Mouse (Mus musculus) megakaryocyte, adult 5-6 weeks (primary cell): ENCODE data around the gene Prkar1b. TPM values are rescaled to one million over a fixed set of nuclear protein-coding genes. Genes with fewer than 3 reads are reported as not detected.

ENCODE experiments used
- ATAC-seq: 2 replicates; pipeline ENCODE4 v1.8.0; 2016; ENCODE audit warnings: mild to moderate bottlenecking, inconsistent platforms; ENCODE audit not compliant: poor library complexity, severe bottlenecking
- total RNA-seq, 2 experiments: library from RNA; stranded (forward) in 1 of 2; stranded (reverse) in 1 of 2; fragments of 153-499, 151-499 nt in 1 of 2; fragments of 221-1000, 200-1000 nt in 1 of 2; gene quantifications; 2 replicates each; pipeline versions ENCODE4 v1.2.3 to v1.2.4; 2015 to 2017

Gene Prkar1b
- total RNA-seq (2015) (0.27 and 0.60 TPM in 2 replicates), total RNA-seq (2017) (0.04 and 0.48 TPM in 2 replicates)

DNA sequence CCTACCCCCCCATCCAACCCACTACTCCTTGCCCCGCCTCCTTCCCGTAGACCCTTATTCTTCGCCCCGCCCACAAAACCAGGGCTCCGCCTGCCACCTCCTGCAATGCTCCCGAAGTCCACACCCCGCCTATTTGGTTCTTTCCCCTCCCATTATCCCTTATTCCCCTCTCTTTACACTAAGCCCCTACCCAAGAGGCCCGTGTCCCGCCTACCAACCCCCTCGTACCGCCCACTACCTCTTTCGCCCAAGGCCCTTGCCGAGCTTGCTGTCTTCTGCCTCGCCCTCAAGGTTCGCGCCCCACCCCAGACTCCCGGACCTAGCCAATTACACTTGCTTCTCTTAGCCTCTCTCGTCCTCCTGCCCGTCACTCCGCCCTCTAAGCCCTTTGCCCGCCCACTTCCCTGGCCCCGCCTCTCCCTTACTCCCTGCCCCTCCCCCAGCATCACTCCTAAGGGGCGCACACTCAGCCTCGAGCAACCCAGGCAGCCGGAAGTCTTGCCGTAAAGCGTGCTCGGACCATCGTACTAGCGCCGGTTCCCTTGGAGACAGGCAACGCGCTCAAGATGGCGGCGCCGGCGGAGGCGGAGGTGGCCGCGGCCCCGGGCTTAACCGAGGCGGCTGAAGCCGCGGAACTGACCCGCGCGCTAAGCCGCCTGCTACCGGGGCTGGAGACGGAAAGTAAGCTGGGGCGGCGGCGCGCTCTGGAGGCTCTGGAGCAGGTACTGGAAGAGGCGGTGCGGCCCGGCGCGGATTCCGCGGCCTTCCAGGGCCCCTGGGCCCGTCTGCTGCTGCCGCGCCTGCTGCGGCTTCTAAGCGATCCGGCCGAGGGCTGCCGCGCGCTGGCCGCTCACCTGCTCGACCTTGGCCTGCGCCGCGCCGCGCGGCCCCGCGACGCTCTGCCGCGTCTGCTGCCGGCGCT is at the start of gene Prkar1b, which contains the start of gene Dnaaf5:
Gene Prkar1b, minus strand, starts transcription at position 321 of the 922 bp plus-strand sequence.
Gene Dnaaf5, plus strand, starts transcription at position 543 of the 922 bp plus-strand sequence.
- peak; percentile 94 for ATAC-seq

DNA sequence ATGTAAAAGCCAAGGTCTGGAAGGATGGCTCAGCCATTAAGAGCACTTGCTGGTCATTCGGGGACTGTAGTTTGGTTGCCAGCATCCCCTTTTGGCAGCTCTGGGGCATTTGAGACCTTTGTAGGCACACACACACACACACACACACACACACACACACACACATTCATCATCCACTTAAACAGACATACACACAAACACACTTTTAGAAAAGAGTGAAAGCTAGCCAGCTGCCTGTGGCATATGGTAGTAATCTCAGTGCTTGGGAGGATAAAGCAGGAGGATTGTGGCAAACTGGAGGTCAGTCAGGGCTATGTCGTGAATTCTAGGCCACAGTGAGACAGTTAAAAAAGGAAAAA is 49.8 kb upstream of the Prkar1b start:
- ATAC-seq, result no peak

DNA sequence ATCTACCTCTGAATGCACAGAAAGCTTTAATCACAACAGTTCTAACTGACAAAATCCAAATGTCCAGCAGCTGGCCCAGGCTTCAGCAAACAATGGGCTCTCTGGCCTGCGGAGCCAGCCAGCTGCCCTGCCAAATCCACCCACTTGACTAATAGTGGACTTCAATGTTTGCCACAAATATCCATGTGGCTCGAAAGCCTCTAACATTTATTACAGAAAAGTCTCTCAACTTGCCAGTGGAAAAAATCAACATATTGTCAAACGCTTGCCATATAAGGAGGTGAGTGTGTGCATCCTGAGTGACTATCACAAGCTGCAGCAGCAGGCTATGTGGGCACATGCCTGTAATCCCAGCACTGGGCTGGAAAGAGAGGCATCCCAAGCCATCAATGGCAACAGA is 49.0 kb upstream of the Prkar1b start:
- ATAC-seq, result no peak

DNA sequence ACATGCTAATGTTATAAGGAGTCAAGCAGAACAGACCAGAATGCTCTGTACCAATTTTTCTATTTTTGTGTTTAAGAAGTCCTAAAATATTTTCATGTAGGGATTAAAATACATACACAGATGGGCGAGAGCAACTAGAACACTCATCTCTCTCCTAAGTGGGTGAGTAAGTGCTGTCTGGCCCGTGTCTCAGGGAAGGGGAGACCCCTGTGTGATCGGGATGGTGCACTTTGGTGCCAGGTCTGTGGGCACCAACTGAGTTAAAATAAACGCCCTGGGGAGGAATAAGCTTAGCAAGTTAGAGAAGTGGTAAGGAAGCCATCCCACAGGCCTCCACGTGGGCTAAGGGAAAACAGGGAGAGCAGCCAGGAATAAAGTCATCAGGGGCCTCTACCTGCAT is 41.2 kb upstream of the Prkar1b start:
- no peak for ATAC-seq

DNA sequence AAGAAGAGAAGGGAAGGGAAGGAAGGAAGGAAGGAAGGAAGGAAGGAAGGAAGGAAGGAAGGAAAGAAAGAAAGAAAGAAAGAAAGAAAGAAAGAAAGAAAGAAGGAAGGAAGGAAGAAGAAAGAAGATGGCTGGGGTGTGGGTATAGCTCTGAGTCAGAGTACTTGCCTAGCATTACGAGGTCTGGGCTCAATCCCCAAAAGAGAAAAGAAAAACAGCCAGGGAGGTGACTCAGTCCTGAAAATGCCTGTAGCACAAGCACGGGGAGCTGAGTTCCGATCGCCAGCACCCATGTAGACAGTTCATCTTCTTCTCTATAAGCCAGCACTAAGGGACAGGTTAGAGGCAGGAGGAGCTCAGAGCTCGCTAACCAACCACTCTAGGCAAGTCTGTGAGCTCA is 39.9 kb upstream of the Prkar1b start:
- no peak for ATAC-seq

DNA sequence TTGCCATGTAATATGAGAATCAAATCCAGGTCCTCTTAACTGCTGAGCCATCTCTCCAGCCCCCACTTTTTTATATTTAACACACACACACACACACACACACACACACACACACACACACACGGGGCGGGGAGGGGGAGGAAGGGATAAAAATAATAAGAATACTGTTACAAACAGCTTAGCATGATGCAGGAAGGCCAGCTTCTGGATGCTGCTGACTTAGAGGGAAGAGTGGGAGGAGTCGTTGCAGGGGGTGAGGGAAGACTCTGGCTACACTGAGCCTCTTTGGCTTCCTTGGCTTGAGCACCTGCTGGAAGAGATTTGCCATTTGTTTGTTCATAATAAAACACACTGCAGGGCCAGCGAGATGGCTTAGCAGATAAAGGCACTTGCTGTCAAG is 35.1 kb upstream of the Prkar1b start:
- no peak for ATAC-seq

DNA sequence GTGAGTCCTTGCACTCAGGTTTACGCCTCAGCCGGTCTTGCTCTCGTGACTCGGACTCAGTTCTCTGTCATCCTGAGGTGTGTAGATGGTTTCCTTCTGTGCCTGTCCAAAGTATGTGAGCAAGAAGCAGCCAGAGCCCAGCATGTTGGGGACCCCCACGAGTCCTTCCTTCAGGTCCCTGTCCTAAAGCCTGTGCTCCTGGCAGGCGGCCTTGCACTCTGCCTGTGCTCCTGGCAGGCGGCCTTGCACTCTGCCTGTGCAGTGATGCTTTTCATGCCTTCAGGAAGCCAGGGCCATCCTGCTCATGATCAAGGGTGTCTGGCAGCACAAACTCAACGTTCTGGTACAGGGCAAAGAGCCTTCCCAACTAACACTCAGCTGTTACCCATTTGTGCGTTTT is 33.8 kb upstream of the Prkar1b start:
- no peak for ATAC-seq

DNA sequence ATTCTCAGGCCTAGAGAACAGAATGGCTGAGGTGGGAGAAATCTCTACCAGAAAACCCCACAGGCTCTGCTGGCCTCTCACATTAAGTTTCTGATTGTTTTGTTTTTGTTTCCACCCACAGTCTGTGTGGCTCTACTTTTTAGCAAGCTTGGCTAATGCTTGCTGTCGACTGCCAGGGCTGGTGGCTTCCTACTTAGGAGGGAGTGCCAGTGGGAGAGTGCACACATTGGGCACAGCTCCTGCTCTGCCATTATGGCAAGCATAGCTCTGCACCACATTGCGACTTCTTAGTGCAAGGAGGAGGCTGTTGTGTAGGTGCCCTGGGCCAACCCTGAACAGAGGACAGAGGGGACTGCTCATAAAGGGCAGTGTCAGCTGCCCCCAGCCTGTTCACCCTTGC is 33.3 kb upstream of the Prkar1b start:
- ATAC-seq, result no peak

DNA sequence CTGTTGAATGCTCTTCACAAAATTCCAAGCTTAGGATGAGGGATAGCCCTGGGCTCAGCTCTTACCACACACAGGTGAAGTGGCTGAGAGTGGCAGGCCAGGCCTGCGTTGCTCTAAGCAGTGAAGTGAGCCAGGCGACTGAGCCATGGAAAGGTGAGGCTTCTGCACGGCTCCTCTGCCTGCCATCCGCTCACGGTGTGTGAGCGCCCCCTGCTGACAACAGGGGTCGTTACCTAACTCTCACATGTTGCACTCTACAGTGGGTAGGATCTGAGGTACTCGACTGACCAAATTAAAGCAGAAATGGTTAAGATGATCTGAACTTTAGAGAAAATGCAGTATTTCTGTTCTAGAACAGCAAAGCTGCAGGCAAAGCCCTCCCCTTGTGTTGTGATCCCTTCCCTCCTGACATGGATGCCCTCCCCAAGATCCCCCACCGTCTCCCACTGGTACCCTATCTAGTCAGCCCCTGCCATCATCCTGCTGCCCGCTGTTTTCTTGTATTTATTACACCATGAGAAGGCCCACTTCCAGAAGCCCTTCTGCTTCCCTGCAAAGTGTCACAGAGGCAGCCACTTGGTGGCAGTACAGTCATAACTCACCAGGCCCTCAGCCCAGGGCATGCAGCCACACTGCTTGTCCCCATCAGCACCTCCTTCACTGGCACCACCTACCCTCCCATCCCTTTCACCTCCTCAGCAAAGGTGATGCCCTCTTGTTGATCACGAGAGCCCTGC is 29.3 kb upstream of the Prkar1b start:
- peak; percentile 96 for ATAC-seq

DNA sequence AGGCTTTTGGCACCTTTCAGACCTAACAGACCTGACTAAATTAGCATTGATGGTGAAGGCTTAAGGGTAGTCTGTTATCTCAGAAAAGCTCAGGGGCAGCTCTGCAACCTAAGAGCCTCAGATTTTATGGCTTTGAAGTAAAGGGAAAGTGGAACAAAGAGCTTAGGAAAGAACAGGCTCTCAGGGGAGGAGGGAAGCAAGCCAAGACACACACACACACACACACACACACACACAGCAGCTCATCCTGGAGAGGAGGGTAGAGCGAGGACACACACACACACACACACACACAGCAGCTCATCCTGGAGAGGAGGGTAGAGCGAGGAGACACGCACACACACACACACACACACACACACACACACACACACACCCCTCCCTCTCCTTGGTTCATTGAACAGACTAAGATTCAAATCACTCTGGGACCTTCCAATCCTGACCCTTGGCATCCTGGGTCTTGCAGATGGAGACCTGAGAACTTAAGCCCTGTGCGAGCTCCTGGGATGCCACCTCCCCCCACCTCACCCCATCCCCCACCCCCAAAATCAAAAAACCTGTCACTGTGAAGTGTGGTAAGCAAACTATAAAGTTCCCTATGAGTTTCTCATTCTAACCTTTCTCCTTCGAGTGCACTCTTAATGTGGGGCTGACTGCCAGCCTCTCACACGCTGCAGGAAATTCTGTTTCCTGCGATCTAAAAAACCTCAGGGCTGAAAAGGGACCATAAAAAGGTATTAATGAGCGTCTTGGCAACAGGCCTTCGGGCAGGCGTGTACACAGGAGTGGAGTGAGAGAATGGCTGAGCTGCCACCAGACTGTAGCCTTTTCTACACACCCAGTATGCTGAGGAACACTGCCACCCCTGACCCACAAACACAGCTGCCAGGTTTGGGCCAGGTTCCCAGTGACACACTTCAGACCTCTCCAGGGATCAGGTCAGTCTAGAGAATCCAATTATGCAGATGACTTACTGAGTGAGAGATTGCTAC is 25.1 kb upstream of the Prkar1b start:
- no peak for ATAC-seq

DNA sequence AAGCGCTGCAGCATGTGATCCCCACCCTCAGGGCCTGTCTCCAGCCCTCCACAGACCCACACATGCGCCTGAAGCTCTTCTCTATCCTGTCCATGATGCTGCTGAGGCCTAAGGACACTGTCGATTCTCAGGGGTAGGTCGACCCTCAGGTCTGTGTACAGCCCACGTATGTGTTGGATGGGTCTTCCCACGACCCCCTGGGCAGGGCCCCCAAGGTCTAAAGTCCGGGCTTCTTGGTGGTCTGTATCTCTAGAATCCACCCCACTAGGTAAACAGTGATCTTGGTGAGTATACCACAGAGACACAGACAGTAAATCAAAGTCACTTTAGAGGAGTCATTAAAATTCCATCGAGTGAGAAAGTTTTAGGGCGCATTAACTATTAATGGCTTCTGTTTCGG is 24.3 kb upstream of the Prkar1b start:
- no peak for ATAC-seq

DNA sequence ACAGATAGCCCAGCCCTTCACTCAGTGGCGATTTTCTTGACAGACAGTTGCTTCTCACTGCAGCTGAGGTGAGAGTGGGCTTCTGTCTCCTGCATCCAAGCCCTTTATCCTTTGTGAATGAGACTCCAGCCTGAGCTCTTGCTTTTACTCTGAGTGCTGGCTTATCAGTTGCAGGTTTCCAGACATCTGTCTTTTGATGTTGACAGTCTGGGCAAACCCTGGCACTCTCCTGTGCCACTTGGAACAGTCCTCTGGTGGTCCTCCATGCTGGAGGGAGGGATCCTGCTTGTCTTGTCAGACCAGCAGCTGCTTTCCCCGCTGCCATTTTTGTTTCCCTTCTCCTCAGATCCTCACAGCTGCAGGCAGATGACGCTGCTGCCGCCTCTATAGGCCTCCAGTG is 22.1 kb upstream of the Prkar1b start:
- no peak for ATAC-seq

DNA sequence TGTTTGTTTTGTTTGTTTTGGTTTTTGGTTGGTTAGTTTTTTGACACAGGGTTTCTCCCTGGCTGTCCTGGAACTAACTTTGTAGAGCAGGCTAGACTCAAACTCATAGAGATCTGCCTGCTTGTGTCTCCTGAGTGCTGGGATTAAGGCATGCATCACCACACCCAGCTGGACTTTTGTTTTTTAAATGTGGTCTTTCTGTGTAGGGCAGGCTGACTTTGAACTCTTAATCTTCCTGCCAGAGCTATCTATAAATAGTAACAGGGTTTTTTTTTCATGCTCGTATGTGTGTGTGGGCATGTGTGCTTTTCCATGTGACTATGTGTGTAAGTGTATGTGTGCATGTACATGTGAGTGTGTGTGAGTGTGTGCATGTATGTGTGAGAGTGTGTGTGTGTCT is 17.7 kb upstream of the Prkar1b start:
- no peak for ATAC-seq

DNA sequence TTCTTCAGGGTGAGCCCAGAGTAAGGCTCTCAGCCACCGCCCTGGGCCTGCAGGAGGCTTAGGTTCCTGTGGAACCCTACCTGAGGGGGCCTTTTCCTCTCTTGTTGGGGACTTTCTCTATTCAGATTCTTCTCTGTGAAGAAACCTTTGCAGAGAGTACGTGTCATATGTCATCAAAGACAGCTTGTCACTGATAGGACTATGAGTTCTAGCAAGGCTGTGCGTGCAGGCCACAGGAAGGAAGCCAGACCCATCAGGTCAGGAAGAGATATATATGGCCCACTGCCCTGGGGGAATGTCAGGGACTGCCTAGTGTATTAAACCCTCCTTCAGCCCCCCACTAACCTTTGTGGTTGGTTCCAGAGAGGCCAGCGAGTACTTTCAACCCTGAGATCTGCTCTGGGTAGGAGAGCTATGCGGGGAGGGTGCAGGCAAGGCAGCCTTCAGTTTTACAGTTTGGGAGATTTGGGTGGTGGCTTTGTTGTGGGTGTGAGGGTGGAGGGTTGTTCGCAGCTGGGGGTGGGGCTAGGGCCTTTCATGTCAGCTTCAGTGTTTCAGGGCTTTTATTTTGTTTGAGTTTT is 17.1 kb upstream of the Prkar1b start:
- peak; percentile 68 for ATAC-seq

DNA sequence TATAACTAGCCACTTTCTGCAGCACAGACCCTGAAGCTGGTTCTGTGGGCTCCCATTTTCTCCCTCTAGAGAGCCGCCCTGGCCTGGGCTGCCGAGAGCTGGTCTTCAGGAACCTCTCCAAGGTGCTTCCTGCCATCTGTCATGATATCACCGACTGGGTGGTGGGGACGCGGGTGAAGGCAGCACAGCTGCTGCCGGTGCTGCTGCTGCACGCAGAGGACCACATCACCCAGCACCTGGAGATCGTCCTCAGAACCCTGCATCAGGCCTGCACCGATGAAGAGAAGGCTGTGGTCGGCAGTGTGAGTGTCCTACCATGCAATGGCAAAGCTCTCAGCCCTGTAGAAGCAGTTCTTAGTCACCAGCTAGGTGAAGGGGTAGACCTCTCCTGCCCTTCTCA is 11.8 kb upstream of the Prkar1b start:
- peak; percentile 12; the same call in 1 of the 2 replicates for ATAC-seq

DNA sequence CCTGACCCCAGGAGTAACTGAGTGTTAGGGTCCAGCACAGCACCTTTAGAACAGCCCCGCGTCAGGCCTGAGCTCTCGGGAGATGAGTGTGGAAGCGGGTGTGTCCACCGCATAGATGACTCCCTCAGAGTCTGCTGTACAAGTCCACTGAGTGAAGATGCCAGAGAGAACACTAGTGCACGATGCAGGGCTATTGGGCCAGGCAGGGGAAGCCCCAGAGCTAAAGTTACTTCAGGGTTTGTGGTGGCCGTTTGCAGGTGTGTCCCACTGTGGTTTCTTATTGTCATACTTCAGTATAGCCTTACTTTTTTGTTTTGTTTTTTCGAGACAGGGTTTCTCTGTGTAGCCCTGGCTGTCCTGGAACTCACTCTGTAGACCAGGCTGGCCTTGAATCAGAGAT is 11.1 kb upstream of the Prkar1b start:
- peak; percentile 38 for ATAC-seq

DNA sequence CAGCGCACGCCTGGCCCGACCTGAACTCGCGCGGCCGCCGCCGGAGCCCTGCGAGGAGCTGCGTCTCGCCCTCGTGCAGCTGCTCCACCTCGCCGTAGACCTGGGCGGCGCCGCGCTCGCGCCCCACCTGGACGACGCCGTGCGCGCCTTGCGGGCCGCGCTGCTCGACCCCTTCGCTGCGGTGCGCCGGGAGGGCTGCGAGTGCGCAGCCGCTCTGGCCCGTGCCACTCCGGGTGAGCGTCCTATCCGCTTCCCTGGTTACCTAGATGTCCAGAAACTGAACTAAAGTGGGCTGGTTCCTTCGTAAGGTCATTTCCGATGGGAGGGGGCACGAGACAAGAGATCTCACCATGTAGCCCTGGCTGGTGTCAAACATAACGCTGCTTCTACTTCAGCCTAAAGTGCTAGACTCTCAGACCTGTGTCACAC is 816 bp upstream of the Prkar1b start:
- ATAC-seq, result no peak

DNA sequence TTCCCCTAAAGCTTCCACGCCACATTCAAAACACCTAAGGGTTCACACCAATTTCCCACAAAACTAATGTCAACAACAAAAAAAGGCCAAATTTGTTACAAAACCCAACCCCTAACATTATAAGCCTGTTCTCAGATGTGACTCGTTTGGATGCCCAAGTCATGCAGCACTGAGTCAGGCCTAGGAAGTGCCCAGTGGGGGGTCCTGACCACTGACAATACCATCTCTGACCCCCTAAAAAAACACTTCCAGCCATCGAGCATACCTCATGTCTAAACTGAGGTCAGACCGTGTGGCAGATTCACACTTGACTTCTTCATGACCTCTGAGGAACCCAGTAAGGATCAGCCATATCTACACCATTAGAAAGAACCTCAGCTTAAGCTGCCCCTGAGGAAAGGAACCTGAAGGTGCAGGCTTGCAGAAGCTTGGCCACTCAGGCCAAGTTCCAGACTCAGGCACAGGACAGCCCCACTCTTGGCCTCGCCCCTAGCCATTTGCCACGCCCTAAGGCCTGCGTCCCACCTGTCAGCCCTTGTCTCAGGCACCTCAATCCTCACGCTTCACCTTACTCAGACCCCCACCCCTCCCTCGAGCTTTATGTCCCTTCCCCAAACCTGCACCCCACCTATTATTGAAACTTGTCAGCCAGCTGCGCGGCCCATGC is 662 bp downstream of the Prkar1b start:
- peak; percentile 31 for ATAC-seq

DNA sequence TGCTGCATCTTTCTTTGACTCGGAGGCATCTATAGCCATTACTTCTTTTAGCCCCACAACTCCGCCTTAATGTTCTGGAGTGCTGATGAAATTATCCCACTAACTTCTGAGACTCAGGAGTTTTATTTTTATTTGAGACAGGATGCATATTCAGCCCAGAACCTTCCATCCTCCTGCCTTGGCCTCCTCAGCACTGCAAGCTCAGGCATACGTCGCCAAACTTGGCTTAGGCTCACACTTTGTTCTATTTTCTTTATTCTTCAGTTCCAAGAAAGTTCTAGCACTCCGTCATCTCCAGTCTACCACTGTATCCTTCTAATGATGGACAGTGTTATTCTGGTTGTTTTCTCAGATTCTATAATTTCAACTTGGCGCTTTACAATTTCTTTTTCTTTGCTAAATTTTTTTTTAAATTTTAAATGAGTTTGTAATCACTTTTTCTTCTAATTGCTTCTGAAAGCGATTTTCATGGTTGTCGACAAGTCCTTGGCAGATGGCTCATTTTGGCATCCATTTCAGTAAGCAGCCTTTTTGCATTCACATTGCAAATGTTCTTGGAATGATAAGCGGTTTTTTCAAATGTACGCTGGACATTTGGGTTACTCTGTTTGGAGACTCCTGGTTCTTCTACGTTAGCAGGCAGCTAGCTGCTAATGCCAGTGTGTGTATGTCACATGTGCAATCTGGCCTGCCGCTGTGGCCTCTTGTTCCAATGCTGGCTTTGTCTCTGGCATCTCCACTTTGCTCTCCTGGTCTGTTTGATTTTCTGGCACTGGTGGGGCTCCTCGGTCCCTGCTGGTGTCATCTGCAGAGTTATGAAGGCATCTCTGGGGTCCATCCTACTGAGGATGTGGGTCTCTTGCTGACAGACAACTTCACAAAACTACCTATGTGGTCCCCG is 2.4 kb downstream of the Prkar1b start:
- ATAC-seq, result no peak
